Mouse (Mus musculus) stomach, embryonic 14.5 days (tissue): ENCODE measurements around the gene Rims1. TPM values are rescaled to one million over a fixed set of nuclear protein-coding genes. Genes with fewer than 3 reads are reported as not detected.

Experiments
- ATAC-seq: fragments of 200-750 bp; cut with Nextera tagmentation; 2 replicates; pipeline ENCODE4 v1.8.0; 2017; ENCODE audit warnings: low read depth, moderate TSS enrichment; ENCODE audit not compliant: insufficient number of reproducible peaks, insufficient read depth, low FRiP score
- H3K27ac ChIP-seq: fragments of 300-500 bp; sonication (generic); 2 replicates; pipeline ENCODE4 v1.5.1; 2014; ENCODE audit warnings: mild to moderate bottlenecking, low read length, moderate library complexity, mixed read lengths
- H3K27me3 ChIP-seq: fragments of 300-500 bp; sonication (generic); 2 replicates; pipeline ENCODE4 v1.6.1; 2014; ENCODE audit warnings: low read length, control low read depth, mixed read lengths; ENCODE audit not compliant: control insufficient read depth, insufficient read depth
- H3K36me3 ChIP-seq: fragments of 300-500 bp; sonication (generic); 2 replicates; pipeline ENCODE4 v1.6.1; 2014; ENCODE audit warnings: mild to moderate bottlenecking, control low read depth, low read length, moderate library complexity, mixed read lengths; ENCODE audit not compliant: control insufficient read depth, insufficient read depth
- H3K4me1 ChIP-seq: fragments of 300-500 bp; sonication (generic); 2 replicates; pipeline ENCODE4 v1.6.1; 2014; ENCODE audit warnings: low read length, control low read depth, mixed read lengths; ENCODE audit not compliant: control insufficient read depth, insufficient read depth
- H3K4me2 ChIP-seq: fragments of 300-500 bp; sonication (generic); replicated peaks from 2 replicates; pipeline ENCODE4 v1.6.1; 2014; ENCODE audit warnings: low read depth, low read length, control low read depth
- H3K4me3 ChIP-seq: fragments of 300-500 bp; sonication (generic); 2 replicates; pipeline ENCODE4 v1.5.1; 2014; ENCODE audit warnings: low read depth, low read length, control low read depth
- H3K9ac ChIP-seq: fragments of 300-500 bp; sonication (generic); replicated peaks from 2 replicates; pipeline ENCODE4 v1.6.1; 2014; ENCODE audit warnings: low read depth, mild to moderate bottlenecking, control low read depth, low read length, moderate library complexity, mixed read lengths
- H3K9me3 ChIP-seq: fragments of 300-500 bp; sonication (generic); 2 replicates; pipeline ENCODE4 v1.6.1; 2016; ENCODE audit warnings: low read depth, low read length, control low read depth; ENCODE audit not compliant: control insufficient read depth
- WGBS: fragments of 180-500 bp; shearing (Covaris S2); extraction: QIAGEN DNeasy Blood & Tissue Kit; methylation state at CpG from one replicate; pipeline ENCODE4 v1.1.7; 2014; 5-methylcytosine and 5-hydroxymethylcytosine counted together
- polyA plus RNA-seq: library from polyadenylated mRNA; unstranded; fragments of >200 nt; fragmentation: Nextera tagmentation; extraction: Ambion mirVana; gene quantifications from 2 replicates; pipeline ENCODE4 v1.2.1, GENCODE M21; 2014

Gene Rims1
- polyA plus RNA-seq, 1 experiment from 2014 or later = 9.3 TPM

DNA sequence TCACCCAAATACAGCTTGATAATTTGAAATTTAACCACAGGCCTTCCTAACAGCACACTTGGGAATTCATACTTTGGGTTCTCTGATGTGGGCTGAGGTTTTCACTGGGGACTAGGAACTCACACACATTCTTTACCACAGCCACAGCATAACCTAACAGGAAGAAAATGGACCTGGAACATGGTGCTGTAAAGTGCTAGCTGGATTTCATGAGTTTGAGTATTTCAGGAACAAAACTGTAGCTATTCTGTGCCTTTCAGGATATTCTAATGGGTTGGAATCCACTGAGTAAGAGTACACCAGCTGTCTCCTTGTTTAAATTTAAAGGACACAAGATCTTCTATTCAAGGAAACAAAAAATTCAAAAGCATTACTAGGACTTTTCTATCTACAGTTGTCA, 149.8 kb downstream of the Rims1 start:
- H3K36me3 ChIP-seq = no peaks in the 10 kb centered on the region
- no peaks in the 10 kb centered on the region for H3K9me3 ChIP-seq
- no peaks in the 10 kb centered on the region for H3K27me3 ChIP-seq
- H3K27ac ChIP-seq = no peak overlapping the region
- H3K4me2 ChIP-seq = no peak overlapping the region
- no peak overlapping the region for H3K4me3 ChIP-seq
- no peaks in the 10 kb centered on the region for H3K4me1 ChIP-seq
- ATAC-seq = no peak
- H3K9ac ChIP-seq = no peak overlapping the region

DNA sequence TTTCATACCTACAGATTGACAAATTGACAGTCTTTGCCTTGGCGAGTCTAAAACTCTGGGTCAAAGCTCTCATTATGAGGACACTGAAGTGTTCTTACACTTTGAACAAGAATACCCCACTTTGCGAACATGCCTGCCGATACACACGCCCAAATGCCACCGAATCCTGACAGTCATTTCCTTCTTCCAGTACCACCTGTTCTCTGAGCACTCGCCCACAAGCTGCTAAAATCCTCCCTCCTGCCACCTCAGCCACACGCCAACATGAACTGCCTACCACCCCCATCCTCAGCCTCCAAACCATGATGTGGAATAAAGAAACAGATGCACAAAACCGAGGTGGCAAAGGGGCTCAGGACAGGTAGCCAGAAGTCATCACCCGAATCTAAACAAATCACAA, 150.9 kb downstream of the Rims1 start:
- Histone ChIP-seq H3K9me3 (no peaks in the 10 kb centered on the region), H3K9ac (no peak overlapping the region), H3K36me3 (no peaks in the 10 kb centered on the region), H3K4me3 (no peak overlapping the region), H3K4me1 (no peaks in the 10 kb centered on the region), H3K27me3 (no peaks in the 10 kb centered on the region), H3K27ac (no peak overlapping the region), H3K4me2 (no peak overlapping the region)
- 88% methylated on average over 9 of the region's 9 CpGs for WGBS
- ATAC-seq = no peak

DNA sequence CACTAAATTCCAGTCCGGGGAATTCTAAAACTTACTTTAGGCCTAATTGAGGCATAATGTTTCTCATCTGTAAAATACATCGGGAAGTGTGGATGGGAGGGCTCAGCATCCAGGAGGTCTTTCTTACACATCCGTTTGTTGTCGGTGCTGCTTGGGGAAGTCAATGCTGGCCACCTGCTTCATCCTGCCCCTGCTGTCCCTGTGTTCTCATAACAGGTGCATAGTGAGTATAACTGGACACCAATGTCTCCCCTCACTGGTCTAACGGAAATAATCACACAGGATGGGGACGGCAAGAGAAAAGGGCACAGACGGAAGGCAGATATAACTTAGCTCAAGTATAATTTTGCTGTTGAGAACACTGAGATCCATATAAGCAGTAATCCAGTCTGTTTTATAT, 155.2 kb downstream of the Rims1 start:
- no peak for ATAC-seq
- no peaks in the 10 kb centered on the region for H3K27me3 ChIP-seq
- WGBS = 76% methylated on average over 7 of the region's 7 CpGs
- H3K9me3 ChIP-seq = no peaks in the 10 kb centered on the region
- no peak overlapping the region for H3K9ac ChIP-seq
- no peak overlapping the region for H3K4me2 ChIP-seq
- H3K4me1 ChIP-seq = no peaks in the 10 kb centered on the region
- H3K27ac ChIP-seq = no peak overlapping the region
- no peaks in the 10 kb centered on the region for H3K36me3 ChIP-seq
- H3K4me3 ChIP-seq = no peak overlapping the region

DNA sequence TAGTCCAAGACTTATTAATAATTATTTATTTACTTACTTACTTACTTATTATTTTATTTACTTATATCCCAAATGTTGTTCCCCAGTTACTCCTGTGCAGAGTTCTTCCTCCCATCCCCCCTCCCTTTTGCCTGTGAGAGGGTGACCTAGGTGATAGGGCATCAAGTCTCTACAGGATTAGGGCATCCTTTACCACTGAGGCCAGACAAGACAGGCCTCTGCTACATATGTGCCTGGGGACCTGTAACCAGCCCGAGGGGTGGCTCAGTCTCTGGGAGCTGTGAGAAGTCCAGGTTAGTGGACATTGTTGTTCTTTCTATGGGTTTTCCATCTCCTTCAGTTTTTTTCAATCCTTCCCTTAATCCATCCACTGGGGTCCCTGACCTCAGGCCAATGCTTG, 156.4 kb downstream of the Rims1 start:
- Histone ChIP-seq H3K27ac (no peak overlapping the region), H3K9ac (no peak overlapping the region), H3K4me2 (no peak overlapping the region), H3K9me3 (no peaks in the 10 kb centered on the region), H3K4me1 (no peaks in the 10 kb centered on the region), H3K4me3 (no peak overlapping the region), H3K27me3 (no peaks in the 10 kb centered on the region), H3K36me3 (no peaks in the 10 kb centered on the region)
- 75% methylated on average over 1 of the region's 1 CpGs for WGBS
- ATAC-seq = no peak

DNA sequence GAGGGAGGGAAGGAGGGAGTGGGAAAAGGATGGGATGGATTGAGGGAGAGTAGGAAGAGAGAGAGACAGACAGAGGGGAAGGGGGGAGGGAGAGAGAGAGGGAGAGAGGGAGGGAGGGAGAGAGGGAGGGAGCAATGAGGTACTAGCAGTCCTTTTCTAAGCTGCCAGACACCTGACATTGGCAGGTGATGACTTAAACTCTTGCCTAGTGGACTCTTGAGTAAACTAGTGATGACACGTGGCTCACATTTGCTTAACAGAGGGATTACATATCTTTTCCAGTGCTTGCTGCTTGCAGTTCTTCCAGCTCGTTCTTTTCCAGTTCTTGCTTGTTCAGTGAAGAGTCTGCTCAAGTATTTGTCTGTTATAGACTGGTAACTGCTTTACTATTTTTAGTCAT, 160.5 kb downstream of the Rims1 start:
- Histone ChIP-seq H3K4me2 (no peak overlapping the region), H3K36me3 (no peaks in the 10 kb centered on the region), H3K4me1 (no peaks in the 10 kb centered on the region), H3K27ac (no peak overlapping the region), H3K9me3 (no peaks in the 10 kb centered on the region), H3K4me3 (no peak overlapping the region), H3K27me3 (no peaks in the 10 kb centered on the region), H3K9ac (no peak overlapping the region)
- no peak for ATAC-seq
- WGBS = 19% methylated on average over 2 of the region's 2 CpGs

DNA sequence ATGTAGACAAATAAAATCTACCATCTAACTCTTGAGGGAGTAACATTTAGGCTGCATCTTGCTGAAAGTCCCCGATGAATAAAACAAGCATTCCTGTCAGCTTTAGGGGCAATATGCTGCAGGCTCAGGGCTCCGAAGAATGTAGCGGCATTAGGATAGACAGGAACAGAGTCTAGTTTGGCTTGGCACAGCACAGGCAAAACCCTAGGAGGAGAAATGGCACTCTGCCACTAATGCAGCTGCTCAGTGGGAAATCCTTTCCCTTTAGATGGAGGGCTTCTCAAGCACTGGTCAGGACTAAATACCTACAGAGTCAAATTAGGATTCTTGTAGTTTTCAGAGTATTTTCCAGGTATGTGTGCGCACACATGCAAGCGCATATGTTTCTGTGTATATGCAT, 165.2 kb downstream of the Rims1 start:
- H3K27me3 ChIP-seq = no peaks in the 10 kb centered on the region
- H3K4me1 ChIP-seq = no peaks in the 10 kb centered on the region
- ATAC-seq = no peak
- WGBS = 87% methylated on average over 5 of the region's 5 CpGs
- H3K4me3 ChIP-seq = no peak overlapping the region
- no peak overlapping the region for H3K9ac ChIP-seq
- no peak overlapping the region for H3K27ac ChIP-seq
- H3K4me2 ChIP-seq = no peak overlapping the region
- no peaks in the 10 kb centered on the region for H3K9me3 ChIP-seq
- H3K36me3 ChIP-seq = no peaks in the 10 kb centered on the region

DNA sequence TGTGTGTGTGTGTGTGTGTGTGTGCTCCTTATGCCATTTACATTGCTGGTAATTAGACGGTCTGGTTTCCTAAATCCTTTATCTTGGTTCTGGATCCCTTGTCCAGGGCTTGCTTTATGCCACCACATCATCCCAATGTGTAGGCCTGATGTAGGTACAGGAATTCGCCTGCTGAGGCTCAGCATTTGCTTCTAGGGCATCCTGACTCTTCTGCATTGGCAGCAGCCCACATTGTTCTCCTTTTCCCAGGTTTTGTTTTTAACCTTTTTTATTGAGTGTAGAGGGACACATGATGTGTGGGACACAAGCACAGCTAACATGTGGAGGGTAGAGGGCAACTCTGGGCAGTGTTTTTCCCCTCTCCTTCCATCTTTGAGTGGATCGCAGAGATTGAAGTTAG, 166.1 kb downstream of the Rims1 start:
- H3K27ac ChIP-seq = no peak overlapping the region
- no peak overlapping the region for H3K4me3 ChIP-seq
- ATAC-seq = no peak
- H3K36me3 ChIP-seq = no peaks in the 10 kb centered on the region
- H3K4me1 ChIP-seq = no peaks in the 10 kb centered on the region
- H3K4me2 ChIP-seq = no peak overlapping the region
- no peaks in the 10 kb centered on the region for H3K9me3 ChIP-seq
- WGBS = 87% methylated on average over 3 of the region's 3 CpGs
- no peaks in the 10 kb centered on the region for H3K27me3 ChIP-seq
- no peak overlapping the region for H3K9ac ChIP-seq

DNA sequence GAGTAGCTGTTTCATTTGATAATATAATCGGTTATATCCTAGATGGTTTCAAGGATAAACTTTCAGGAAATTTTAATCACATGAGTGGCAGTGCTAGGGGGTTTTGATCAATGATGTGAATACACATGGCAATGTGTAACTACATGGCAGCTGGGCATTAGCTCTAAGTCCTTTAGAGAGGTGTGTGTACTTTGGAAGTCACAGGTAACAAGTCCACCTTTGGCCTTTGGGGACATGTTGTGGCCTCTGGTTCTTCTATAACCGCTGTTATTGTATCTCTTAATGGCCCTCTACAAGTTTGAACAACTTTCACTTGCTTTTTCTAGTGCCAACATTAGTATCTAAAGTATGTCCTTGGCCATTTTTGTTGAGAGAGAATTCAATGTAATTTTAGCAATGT, 171.9 kb downstream of the Rims1 start:
- Histone ChIP-seq H3K9me3 (no peaks in the 10 kb centered on the region), H3K27ac (no peak overlapping the region)
- WGBS = 93% methylated on average over 2 of the region's 2 CpGs

DNA sequence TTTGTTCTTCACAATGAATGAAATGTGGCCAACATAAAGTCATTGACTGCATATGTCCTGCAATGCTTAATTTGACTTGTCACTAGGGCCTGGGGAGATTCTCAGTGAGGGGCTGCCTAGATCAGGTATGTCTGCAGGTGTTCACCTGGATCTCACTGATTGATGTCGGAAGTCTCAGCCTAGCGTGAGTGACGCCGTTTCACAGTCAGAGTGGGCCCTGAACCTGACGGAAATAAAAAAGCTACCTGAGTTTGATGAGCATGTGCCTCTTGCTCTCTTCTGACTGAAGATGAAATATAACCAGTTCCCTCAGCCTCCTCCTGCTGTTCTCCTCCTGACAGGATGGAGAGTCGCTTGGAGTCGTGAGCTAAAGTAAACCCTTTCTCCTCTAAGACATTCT, 173.2 kb downstream of the Rims1 start:
- no peaks in the 10 kb centered on the region for H3K9me3 ChIP-seq
- no peaks in the 10 kb centered on the region for H3K27me3 ChIP-seq
- no peaks in the 10 kb centered on the region for H3K4me1 ChIP-seq
- H3K9ac ChIP-seq = no peak overlapping the region
- no peaks in the 10 kb centered on the region for H3K36me3 ChIP-seq
- no peak overlapping the region for H3K4me2 ChIP-seq
- no peak overlapping the region for H3K27ac ChIP-seq
- ATAC-seq = no peak
- 76% methylated on average over 7 of the region's 7 CpGs for WGBS
- H3K4me3 ChIP-seq = no peak overlapping the region

More for the DNA sequence above, 171.9 kb downstream of the Rims1 start:
- H3K36me3 ChIP-seq = no peaks in the 10 kb centered on the region
- H3K9ac ChIP-seq = no peak overlapping the region
- no peak overlapping the region for H3K4me3 ChIP-seq
- H3K4me1 ChIP-seq = no peaks in the 10 kb centered on the region
- H3K27me3 ChIP-seq = no peaks in the 10 kb centered on the region
- no peak overlapping the region for H3K4me2 ChIP-seq
- ATAC-seq = no peak
